Mouse (Mus musculus) testis, postnatal 14 days (tissue): ENCODE measurements around the gene Gm12184.
A peak's percentile ranks its signal among the peaks of the same experiment; 100 is the strongest.
"Not testable (repeated sequence)": the region's sequence is repeated elsewhere in the genome, so short reads cannot be mapped to it uniquely, and the experiment has no call there.

Source experiments
- DNase-seq: peaks from one replicate; pipeline ENCODE4 v3.0.0; 2021; ENCODE audit warnings: low spot score

The Gm12184 gene

DNA sequence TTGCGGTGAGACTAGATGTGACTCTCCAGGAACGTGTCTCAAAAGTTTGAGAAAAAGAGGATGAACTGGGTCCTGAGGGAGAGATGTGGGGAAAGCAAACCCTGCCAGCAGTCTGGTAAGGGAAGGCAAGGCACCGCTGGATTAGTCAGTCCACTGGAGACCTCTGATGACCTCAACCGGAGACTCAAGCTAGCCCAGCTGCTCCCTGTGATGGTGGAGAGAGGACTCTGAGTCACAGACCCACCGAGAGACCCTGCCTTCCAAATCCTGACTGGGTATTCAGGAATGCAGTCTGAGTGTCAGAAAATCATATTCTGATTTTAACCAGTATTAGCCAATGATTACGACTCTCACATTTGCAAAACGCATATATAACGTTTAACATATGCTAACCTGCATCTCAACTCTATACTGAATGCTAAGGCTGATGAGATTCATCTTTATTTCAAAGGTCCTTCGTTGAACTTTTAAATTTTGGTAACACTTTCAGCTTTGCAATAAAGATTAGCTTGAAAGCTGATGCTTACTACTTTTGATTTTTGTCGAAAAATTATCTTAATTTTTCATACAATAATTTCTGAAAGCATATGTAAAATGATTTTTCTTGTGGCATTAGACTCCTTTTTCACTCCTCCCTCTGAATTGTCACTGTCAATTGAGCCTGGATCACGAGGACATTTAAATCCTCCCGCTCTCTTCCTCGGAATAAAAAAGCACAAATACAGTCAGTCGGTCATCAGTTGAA, 3.5 kb downstream of the Gm12184 start:
- no peak for DNase-seq

DNA sequence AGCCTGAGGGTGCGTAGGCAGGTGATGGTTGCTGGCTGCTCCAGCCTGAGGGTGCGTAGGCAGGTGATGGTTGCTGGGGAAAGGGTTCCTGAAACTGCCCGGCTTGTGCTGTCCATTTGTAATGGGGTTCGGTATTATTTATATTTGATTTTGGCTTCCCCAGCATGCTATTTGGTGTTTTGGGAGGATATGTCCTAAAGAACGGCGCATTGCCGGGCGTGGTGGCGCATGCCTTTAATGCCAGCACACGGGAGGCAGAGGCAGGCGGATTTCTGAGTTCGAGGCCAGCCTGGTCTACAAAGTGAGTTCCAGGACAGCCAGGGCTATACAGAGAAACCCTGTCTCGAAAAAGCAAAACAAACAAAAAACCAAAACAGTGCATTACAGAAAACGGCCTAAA, 5.2 kb downstream of the Gm12184 start:
- DNase-seq: not testable (repeated sequence)

DNA sequence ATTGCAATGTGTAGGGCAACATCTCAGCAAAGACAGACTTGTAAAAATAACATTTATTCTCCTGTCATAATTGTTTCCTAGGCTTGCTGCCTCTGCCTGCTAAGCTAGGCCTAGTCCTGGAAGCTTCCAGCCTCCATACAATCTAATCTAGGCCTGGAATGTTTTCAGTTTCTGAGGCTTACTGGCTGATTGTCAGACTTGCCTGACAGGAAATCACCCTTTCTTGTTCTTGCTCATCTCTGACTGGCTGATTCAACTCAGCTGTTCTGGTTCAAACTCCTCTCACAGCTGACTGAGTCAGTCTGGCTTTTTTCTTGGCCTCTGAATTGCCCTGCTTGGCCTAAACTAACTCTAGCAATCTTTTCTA, 6.2 kb downstream of the Gm12184 start:
- no peak for DNase-seq

DNA sequence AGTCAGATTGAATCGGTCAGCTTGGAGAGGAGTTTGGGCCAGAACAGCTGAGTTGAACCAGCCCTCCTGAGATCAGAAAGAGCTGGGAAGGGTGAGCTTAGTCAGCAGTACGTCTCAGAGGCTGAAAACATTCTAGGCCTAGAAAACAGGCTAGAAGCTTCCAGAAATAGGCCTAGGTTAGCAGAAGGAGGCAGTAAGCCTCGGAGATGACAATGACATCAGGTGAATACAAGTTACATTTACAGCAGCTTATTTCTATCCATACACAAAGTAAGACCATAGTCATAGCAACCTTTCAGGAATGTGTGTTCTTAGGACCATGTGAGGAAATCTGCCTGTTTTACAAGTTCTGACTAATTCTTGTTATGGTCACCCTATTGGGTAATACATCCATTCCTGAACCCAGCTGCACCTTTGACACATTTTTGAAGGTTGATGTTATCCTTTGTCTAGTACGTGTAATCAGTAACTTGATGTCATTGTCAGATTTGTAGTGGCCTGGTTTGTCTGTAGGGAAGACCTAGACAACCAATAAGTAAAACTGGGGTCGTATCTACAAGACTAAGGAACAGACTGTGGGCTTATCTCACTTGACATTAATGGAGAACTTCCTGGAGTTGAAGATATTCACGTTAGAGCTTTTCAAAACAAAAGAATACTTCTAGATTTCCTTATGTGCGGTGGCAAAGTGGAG, 6.7 kb downstream of the Gm12184 start:
- no peak for DNase-seq

DNA sequence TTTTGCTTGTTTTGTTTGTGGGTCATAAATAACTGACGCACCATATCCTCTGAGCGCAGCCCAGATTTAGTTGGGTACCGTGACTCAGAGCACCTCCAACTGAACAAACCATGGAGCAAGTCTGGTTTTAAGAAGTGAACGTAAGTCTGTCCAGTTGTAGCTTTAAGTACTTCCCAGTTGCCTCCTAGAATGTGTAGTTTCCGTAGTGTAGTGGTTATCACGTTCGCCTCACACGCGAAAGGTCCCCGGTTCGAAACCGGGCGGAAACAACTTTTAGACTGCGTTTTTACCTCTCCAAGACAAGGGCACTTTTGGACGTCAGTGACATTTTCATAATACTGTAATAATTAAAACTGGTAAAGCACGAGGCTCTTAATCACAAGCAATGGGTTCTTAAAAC, 8.1 kb downstream of the Gm12184 start:
- DNase-seq: peak; percentile 73

GRCm38 (mm10) chr11:48817794-48818193, 8.7 kb downstream of the Gm12184 start:
- no peak for DNase-seq

DNA sequence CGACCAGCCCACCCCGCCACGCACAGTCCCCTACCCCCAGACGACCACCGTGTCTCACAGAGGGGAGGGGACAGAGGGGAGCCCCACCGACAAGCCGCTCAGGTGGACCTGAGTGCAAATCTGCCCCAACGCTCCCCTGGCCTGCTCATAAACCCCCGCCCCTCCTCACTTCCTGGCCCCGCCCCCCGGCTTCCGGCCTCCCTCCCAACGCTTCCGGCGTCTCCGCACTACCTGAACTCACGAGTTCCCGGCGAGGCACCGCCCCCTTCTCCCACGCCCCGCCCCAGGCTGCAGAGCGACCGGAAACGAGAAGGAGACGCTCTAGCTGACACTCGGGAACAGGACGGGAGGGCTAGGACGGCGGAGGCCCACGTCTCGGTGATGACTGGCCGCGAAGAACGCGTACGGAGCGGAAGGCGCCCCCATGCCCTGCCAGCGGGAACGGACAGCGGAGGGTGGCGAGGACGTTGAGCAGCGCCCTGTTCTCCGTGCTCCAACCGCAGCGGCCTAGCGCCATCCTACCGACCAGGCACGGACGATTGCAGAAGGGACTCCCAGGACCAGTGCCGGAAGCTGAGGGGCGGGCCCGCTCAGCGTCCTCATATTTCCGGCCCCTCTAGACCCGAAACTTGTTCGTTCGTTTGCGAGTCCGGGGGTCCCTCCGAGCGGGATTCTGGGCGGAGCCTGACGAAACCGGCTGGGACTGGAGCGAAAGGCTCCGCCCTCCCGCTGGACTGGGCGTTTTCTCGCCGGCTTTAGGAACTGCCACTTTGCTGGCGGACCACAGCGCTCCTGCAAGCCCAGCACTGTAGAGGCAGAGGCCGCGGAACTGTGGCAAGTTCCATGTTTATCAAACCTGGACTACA, 9.4 kb downstream of the Gm12184 start, which contains the start of gene Trim41:
TSS of gene Trim41 (minus strand) at position 554 of the 866 bp plus-strand sequence.
- peak; percentile 100 for DNase-seq

DNA sequence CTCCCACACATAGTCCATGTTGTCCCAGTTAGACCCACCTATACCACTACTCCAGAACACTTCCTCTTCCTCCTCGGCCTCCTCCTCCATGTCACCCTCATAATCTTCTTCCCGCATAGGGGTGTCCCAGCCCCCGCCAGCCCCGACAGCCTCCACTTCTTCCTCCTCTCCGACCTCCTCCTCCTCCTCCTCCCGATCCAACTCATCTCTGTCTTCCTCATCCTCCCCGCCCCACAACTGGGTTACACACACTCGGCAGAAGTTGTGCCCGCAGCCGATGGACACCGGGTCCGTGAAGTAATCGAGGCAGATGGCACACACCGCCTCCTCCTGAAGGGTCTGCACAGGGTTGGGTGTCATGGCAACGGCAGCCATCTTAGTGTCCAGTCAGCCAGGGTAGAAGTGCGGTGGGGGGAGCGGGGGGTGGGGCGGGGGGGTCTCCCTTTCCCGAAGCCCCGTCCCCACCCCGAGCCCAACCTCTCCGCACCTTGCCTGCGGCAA, 10.1 kb downstream of the Gm12184 start:
- DNase-seq: peak; percentile 77

DNA sequence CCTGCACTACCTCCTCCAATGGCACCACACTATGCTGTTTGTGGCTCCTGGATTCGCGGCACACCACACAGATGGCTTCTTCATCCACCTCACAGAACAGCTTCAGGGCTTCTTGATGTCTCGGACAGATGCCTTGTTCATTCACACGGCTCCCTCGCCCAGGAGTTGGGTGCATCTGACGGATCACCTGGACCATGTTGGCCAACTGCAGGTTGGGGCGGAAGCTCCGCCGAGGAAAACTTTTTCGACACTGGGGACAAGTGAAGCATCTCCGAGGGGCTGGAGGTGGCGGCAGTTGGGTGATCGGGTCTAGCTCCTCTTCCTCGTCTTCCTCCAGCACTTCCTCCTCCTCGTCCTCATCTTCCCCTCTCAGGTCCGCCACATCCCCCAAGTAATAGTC, 10.6 kb downstream of the Gm12184 start:
- no peak for DNase-seq

DNA sequence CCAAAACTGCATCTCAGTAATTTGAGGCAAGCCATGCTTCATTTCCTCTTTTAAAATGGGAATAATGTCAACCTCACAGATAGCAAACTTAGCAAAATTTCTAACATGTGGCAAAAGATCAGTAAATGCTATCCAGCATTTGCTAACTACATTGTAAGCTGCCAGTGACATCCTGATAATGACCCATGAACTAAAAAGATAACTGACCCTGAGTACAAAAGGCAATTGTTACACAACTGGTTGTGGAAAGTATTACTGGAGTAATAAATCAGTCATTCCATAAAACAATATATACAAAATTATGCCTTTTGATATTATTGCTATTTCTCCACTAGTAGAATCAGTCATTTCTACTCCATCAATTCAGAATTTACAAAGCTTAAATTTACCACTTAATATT, 12.7 kb downstream of the Gm12184 start:
- no peak for DNase-seq

DNA sequence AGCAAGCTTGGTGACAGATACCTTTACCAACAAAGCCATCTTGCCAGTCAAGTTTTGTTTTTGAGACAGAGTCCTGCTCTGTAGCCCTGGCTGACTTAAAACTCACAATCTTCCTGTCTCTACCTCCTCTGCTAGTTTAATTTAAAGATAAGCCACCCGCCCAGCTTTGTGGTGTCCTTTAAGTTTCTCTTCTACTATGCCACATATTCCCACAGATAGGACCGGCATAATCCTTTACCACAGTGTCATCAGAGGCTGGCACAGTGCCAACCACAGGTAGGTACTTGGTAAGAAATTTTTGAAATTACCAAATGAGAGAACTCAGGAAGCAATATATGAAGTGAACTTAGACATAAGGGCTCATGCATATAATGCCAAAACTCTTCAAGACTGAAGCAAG, 16.3 kb downstream of the Gm12184 start:
- DNase-seq: no peak

- no peak for DNase-seq
These were observed 17.0 kb downstream of the Gm12184 start for GRCm38 (mm10) chr11:48809434-48809830.

- no peak for DNase-seq
These were observed 17.6 kb downstream of the Gm12184 start for GRCm38 (mm10) chr11:48808737-48809433.

DNA sequence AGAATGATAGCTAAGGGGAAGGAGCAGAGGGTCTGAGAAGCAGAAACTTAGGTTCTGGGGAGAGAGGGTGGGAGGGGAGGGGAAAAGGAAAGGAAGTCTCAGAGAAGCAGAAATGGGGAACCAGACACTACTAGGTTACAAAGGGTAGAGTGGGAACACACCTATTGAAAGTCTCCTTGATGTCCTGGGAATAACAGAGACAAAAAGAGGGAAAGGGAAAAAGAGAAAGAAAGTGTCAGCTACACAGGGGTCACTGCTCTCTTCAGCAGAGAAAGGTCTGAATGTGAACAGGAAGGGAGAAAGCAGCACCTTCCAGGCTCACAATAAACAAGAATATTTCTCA, 18.2 kb downstream of the Gm12184 start:
- DNase-seq: no peak

DNA sequence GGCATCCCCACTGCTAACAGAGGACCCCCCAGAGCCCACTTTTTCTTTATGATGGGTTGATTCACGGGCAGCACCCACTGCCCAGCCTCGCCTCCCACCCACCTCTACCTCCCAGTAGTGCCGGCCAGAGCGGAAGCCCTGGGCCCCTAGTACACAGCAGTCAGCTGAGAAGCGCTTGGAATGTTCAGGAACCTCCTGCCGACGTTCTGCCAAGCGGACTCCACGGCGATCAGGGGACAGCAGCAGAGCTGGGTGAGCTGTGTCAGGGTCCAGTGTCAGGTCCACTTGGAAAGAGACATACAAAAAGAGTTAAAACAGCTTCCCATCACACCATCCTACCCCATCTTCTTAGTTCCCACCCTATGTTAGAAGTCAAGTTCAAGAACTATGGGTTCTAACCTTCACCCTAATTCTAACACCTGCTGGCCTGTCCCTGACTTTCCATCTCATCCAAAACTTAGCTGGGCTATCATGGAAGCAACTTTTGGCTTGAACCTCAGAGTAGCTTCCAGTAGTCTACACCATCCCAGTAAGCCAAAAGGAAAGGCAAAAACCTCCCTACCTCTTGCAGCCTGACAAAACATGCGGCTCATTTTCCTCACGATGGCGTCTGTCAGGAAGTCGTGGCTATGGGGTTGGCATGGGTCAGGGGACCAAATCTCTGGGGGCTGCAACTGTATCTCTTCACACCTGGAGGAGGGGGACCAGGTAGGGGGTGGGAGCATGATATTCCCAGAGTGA, 18.7 kb downstream of the Gm12184 start:
- no peak for DNase-seq

DNA sequence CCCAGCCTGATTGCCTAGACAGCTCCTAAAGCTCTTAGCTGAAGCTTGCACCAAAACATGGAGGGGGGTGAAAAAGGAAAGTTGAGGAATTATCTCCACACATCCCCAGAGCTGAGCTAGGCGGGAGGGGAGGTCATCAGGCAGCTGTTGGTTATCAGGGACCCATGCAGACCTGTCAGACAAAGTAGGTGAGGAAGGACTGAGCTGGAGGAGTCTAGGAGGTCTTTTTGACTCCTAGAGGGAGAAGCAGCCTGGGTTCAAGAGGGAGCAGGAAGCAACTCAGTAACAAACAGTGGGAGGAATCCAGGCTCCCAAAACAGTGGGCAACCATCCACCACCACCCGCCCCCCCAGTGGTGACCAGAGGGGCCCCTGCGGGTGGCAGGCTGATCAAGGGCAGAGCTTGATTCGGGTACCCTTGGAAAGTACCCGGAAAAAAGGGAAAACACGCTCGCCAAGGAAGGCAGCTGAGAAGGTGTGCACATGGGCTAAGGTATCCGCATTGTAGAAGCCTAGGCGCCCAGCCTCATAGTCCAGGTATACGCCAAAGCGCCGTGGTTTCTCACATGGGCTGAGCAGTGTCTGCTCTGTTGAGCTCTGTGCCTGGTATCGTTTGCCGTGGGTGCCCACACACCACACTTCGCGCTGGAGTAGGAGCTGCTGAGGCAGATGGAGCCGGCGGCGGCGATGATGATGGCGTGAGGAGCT, 19.4 kb downstream of the Gm12184 start:
- no peak for DNase-seq

- no peak for DNase-seq
These were observed 21.5 kb downstream of the Gm12184 start for GRCm38 (mm10) chr11:48804922-48805321.

DNA sequence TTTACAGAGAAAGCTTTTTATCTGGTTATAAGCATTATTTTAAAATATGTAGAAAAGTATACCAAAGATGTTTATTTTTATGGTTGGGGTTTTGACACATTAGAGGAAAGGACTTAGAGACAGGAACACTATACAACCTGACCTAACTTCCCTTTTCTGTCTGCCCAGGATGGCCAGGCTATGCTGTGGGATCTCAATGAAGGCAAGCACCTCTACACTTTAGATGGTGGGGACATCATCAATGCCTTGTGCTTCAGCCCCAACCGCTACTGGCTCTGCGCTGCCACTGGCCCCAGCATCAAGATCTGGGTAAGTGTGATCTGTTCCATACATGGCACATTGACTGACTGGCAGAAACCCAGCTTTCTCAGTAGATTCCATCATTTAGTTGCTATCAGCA, 22.5 kb downstream of the Gm12184 start:
- no peak for DNase-seq

DNA sequence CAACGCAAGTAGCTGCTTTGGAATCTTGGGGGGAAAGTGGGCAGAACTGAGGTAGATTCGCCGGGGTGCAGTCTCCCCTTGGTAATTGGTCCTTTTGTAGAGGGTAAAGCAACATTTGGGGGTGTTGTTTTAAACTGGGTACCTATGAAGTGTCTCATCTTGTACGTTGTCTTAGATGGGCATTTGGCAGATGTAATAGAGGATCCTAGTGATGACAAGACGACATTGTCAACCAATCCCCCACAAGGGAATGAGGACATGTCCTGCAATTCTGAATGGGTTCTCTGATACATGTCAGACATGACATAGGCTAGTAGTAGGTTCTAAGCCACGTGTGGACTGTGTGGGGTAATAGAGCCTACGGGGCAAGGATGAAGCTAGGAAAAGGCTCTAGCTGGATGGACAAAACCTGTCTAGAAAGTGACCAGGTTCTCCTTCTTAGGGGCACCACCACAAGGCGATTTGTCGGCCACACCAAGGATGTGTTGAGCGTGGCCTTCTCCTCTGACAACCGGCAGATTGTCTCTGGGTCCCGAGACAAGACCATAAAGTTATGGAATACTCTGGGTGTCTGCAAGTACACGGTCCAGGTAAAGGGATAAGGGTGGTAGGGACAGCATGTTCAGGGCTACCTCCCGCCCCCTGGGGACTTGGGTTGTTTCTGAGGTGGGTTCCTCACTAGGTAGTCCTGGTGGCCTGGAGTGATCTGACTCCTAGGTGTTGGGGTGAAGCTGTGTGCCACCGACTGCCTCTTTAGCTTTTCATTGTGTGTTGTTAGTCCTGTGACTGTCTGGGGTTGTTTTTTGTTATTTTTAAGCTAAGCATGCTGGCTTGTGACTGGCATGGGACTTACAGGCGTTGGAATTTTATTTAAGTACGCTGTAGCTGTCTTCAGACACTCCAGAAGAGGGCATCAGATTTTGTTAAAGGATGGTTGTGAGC, 24.4 kb downstream of the Gm12184 start:
- no peak for DNase-seq
